Mouse (Mus musculus): ENCODE data around the gene Fam50a. TPM values are rescaled to one million over a fixed set of nuclear protein-coding genes. Genes with fewer than 3 reads are reported as not detected.
A peak's percentile ranks its signal among the peaks of the same experiment; 100 is the strongest.

Fam50a gene
- total and polyA plus RNA-seq, 2 experiments from 2014 or later = 16.8 to 64.3 TPM

DNA sequence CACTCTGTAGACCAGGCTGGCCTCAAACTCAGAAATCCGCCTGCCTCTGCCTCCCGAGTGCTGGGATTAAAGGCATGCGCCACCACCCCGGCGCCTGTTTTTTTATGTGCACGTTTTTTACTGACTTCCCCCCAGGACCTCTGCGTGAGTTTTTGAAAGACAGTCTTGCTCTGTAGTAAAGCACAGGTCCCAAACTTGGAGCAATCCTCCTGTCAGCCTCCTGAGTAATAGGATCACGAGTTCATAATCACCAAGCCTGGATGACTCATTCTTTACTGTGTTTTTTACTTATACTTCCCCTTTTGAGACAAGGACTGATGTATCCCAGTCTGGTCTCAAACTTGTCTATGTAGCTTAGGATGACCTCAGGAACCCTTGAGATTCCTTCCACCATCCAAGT lies 34.9 kb upstream of the Fam50a start:
- DNase-seq = no peak
- Histone ChIP-seq H3K4me2 (ENCODE audit: low read depth) (no peak overlapping the region), H3K4me3 (ENCODE audit: low read depth, low read length) (no peak overlapping the region), H3K36me3 (ENCODE audit: insufficient read depth) (peaks cover 4% of the 10 kb centered on the region; the same call in 1 of the 2 replicates), H3K9me3 (ENCODE audit: low read length) (no peaks in the 10 kb centered on the region), H3K27ac (ENCODE audit: low read depth, low read length) (no peak overlapping the region), H3K9ac (no peak overlapping the region), H3K4me1 (ENCODE audit: insufficient read depth) (no peaks in the 10 kb centered on the region), H3K27me3 (ENCODE audit: insufficient read depth, low read length) (no peaks in the 10 kb centered on the region)
- WGBS = 73% methylated on average over 8 of the region's 8 CpGs
- TF ChIP-seq CTCF (IDR thresholded peaks at IDR 0.05; ENCODE audit: low read depth) = no peak
- no peak for ATAC-seq

DNA sequence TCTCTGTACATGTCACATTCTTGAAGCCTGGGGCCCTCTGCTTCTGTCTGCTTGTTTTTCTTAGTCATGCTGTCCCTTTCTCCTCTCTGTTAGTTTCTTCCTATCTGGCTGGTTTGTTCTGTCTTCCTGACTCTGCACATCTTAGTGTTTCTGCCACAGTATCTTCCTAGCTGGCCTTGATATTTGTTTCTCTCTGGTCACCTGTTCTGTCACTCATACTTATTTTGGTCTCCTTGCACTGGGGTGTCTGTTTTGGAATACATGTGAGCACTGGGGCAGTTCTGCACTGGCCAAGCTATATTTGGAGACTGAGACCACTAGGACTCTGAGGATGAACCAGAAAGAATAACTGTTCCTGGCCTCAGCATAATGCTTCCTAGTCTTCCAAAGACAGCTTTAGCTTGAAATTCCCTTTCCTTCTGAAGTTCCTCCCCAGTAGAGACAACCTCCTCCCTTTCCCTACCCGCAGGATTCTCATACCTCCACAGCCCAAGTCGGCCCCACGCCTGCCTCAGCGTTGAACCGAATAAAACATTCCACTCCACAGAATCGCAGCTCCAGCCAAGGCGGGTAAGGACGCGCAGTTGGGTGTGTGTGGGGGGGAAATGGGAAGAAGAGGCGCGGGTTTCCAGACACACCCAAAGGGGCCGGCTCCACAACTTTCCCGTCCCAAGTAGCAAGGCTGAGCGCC lies 31.6 kb upstream of the Fam50a start:
- H3K27me3 ChIP-seq (ENCODE audit: insufficient read depth, low read length) = no peaks in the 10 kb centered on the region
- no peaks in the 10 kb centered on the region for H3K9me3 ChIP-seq (ENCODE audit: low read length)
- no peak for TF ChIP-seq CTCF (IDR thresholded peaks at IDR 0.05; ENCODE audit: low read depth)
- no peak for ATAC-seq
- peak overlapping the region; percentile 62 for H3K4me2 ChIP-seq (ENCODE audit: low read depth)
- peak overlapping the region; percentile 75 for H3K9ac ChIP-seq
- H3K36me3 ChIP-seq (ENCODE audit: insufficient read depth) = no peaks in the 10 kb centered on the region
- DNase-seq = no peak
- no peaks in the 10 kb centered on the region for H3K4me1 ChIP-seq (ENCODE audit: insufficient read depth)
- 22% methylated on average over 14 of the region's 14 CpGs for WGBS
- H3K27ac ChIP-seq (ENCODE audit: low read depth, low read length) = no peak overlapping the region; the same call in 1 of the 2 replicates
- H3K4me3 ChIP-seq (ENCODE audit: low read depth, low read length) = peak overlapping the region; percentile 52

GRCm38 (mm10) chrX:74281732-74282394 lies 31.0 kb upstream of the Fam50a start, which contains the start of the genes Taz and Dnase1l1:
Gene Taz, plus strand, starts transcription at chrX:74281912.
Gene Dnase1l1, minus strand, starts transcription at chrX:74282337.
- Histone ChIP-seq H3K9ac (peak within 1 kb of the TSS; percentile 75), H3K4me3 (ENCODE audit: low read depth, low read length) (peak within 1 kb of the TSS; percentile 52), H3K4me1 (ENCODE audit: insufficient read depth) (no peaks in the 10 kb centered on the region), H3K4me2 (ENCODE audit: low read depth) (peak within 1 kb of the TSS; percentile 62), H3K27me3 (ENCODE audit: insufficient read depth, low read length) (no peaks in the 10 kb centered on the region), H3K36me3 (ENCODE audit: insufficient read depth) (no peaks in the 10 kb centered on the region), H3K9me3 (ENCODE audit: low read length) (no peaks in the 10 kb centered on the region), H3K27ac (ENCODE audit: low read depth, low read length) (peak within 1 kb of the TSS; percentile 89)
- WGBS = 30% methylated on average over 16 of the region's 16 CpGs
- DNase-seq (peak; percentile 32), ATAC-seq (peak; percentile 18)
- no peak for TF ChIP-seq CTCF (IDR thresholded peaks at IDR 0.05; ENCODE audit: low read depth)

DNA sequence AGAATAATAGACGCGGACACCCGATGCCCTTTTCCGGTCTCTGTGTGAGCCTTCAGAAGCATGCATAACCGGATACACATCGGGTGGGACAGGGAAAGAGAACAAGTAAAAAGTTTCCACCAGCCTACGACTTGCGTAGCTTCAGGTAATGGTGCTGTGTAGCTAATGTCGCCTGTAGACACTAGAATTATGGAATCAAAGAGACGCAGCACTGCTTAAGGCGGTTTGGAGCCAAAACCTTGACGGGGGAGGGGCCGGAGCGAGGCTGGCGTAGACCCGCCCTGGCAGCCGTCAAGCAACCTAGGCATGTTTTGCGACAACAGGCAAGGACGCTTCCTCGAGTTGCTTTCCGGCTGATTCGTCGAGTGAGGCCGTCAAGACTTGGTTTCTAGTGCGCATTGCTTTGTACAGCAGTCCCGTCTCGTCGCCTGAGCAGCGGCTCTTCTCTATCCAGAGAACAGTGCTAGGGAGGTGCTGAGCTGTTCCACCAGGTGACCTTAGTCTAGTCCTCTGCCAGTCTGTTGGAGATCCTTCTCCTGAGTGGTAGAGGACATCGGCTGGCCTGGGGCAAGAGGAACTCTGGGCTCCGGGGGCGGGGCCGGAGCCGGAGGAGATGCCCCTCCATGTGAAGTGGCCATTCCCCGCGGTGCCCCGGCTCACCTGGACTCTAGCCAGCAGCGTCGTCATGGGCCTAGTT lies 30.3 kb upstream of the Fam50a start:
- DNase-seq (peak; percentile 91), ATAC-seq (peak; percentile 90)
- Histone ChIP-seq H3K9me3 (ENCODE audit: low read length) (no peaks in the 10 kb centered on the region), H3K4me3 (ENCODE audit: low read depth, low read length) (peak overlapping the region; percentile 52), H3K4me1 (ENCODE audit: insufficient read depth) (no peaks in the 10 kb centered on the region), H3K36me3 (ENCODE audit: insufficient read depth) (no peaks in the 10 kb centered on the region), H3K9ac (peak overlapping the region; percentile 75), H3K27me3 (ENCODE audit: insufficient read depth, low read length) (no peaks in the 10 kb centered on the region), H3K27ac (ENCODE audit: low read depth, low read length) (peak overlapping the region; percentile 89), H3K4me2 (ENCODE audit: low read depth) (peak overlapping the region; percentile 62)
- 33% methylated on average over 39 of the region's 39 CpGs for WGBS
- TF ChIP-seq CTCF (IDR thresholded peaks at IDR 0.05; ENCODE audit: low read depth) = no peak

- H3K4me1 ChIP-seq (ENCODE audit: insufficient read depth) = no peaks in the 10 kb centered on the region
- no peaks in the 10 kb centered on the region for H3K36me3 ChIP-seq (ENCODE audit: insufficient read depth)
- H3K4me3 ChIP-seq (ENCODE audit: low read depth, low read length) = peak overlapping the region; percentile 52
- peak overlapping the region; percentile 75 for H3K9ac ChIP-seq
- H3K4me2 ChIP-seq (ENCODE audit: low read depth) = peak overlapping the region; percentile 62
- DNase-seq (no peak), ATAC-seq (peak; percentile 25)
- 37% methylated on average over 5 of the region's 5 CpGs for WGBS
- H3K27ac ChIP-seq (ENCODE audit: low read depth, low read length) = peak overlapping the region; percentile 89
- TF ChIP-seq CTCF (IDR thresholded peaks at IDR 0.05; ENCODE audit: low read depth) = no peak
- H3K9me3 ChIP-seq (ENCODE audit: low read length) = no peaks in the 10 kb centered on the region
- no peaks in the 10 kb centered on the region for H3K27me3 ChIP-seq (ENCODE audit: insufficient read depth, low read length)
These were observed 29.8 kb upstream of the Fam50a start for GRCm38 (mm10) chrX:74283092-74283437.

DNA sequence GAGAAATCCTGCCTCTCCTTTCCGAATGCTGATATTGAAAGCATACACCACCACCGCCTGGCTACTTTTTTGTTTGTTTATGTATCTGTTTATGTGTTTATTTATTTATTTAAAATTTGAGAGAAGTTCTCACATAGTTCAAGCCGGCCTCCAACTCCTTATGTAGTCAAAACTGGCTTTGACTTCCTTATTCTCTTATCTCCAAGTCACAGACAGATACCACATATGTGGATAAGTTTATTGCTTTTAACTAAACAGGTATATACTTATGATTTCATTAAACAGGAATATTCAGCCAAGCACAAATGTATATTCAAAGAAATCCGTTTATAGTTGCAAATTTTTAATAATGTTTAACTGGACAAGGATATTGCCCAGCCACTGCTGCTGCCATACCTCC lies 19.4 kb upstream of the Fam50a start:
- H3K4me2 ChIP-seq (ENCODE audit: low read depth) = no peak overlapping the region

More for the DNA sequence above, 19.4 kb upstream of the Fam50a start:
- H3K27me3 ChIP-seq (ENCODE audit: insufficient read depth, low read length) = no peaks in the 10 kb centered on the region
- no peak overlapping the region for H3K4me3 ChIP-seq (ENCODE audit: low read depth, low read length)
- H3K4me1 ChIP-seq (ENCODE audit: insufficient read depth) = no peaks in the 10 kb centered on the region
- WGBS = 74% methylated on average over 4 of the region's 4 CpGs
- DNase-seq (no peak), ATAC-seq (no peak)
- no peaks in the 10 kb centered on the region for H3K9me3 ChIP-seq (ENCODE audit: low read length)
- H3K9ac ChIP-seq = no peak overlapping the region
- H3K27ac ChIP-seq (ENCODE audit: low read depth, low read length) = no peak overlapping the region
- TF ChIP-seq CTCF (IDR thresholded peaks at IDR 0.05; ENCODE audit: low read depth) = no peak
- no peaks in the 10 kb centered on the region for H3K36me3 ChIP-seq (ENCODE audit: insufficient read depth)
